Mouse (Mus musculus) lung, adult 2 months (tissue): ENCODE measurements around the gene Cdk4.

Experiments
- CTCF ChIP-seq: fragments of 200-500 bp; IDR thresholded peaks from 2 replicates; pipeline ENCODE4 v1.5.1; 2011; ENCODE audit warnings: mild to moderate bottlenecking, low read length, control low read depth; ENCODE audit not compliant: insufficient read depth
- POLR2A ChIP-seq: fragments of 200-500 bp; IDR thresholded peaks from 2 replicates; pipeline ENCODE4 v1.6.1; 2011; ENCODE audit warnings: low read depth, mild to moderate bottlenecking, control low read depth, low read length, borderline replicate concordance; ENCODE audit errors: extremely low read depth

- TF ChIP-seq CTCF (no peak), POLR2A (no peak)
Measured at GRCm38 (mm10) chr10:127018422-127018821, 44.9 kb upstream of the Cdk4 start.
